Mouse (Mus musculus): ENCODE measurements around the gene Smim7. TPM values are rescaled to one million over a fixed set of nuclear protein-coding genes. Genes with fewer than 3 reads are reported as not detected.
A peak's percentile ranks its signal among the peaks of the same experiment; 100 is the strongest.

Smim7 gene
- total and polyA plus RNA-seq, 3 experiments: 53.7 to 142 (median 114) TPM

- no peaks in the 10 kb centered on the region for H3K27me3 ChIP-seq (ENCODE audit: control insufficient read depth, insufficient read depth, low read length)
- no peak overlapping the region for H3K9ac ChIP-seq (ENCODE audit: low read depth, low read length)
- no peak overlapping the region for H3K4me3 ChIP-seq
- H3K79me2 ChIP-seq (replicated peaks; ENCODE audit: control insufficient read depth, insufficient read depth, low read length): no peaks in the 10 kb centered on the region
- intact Hi-C loops (cut with DNase I): no loop called here
- peaks cover 8% of the 10 kb centered on the region for H3K4me1 ChIP-seq (ENCODE audit: control insufficient read depth, insufficient read depth, low read length)
- peak overlapping the region; percentile 52 for H3K27ac ChIP-seq
- H3K36me3 ChIP-seq (ENCODE audit: control insufficient read depth, insufficient read depth, low read length): no peaks in the 10 kb centered on the region
- DNase-seq: peak in 1 of 2 experiments; percentile 45
- TF ChIP-seq EP300 (IDR thresholded peaks at IDR 0.05; ENCODE audit: insufficient read depth, low read depth, low read length) (no peak), POLR2A (IDR thresholded peaks at IDR 0.05; ENCODE audit: insufficient read depth, low read depth, low read length) (no peak), CTCF (IDR thresholded peaks at IDR 0.05) (no peak)
- 54% methylated on average over 6 of the region's 6 CpGs for WGBS
These were observed 13.5 kb upstream of the Smim7 start for GRCm38 (mm10) chr8:72584390-72584789.

- intact Hi-C loops (cut with DNase I): no loop called here
- Histone ChIP-seq H3K27ac (peak overlapping the region; percentile 52), H3K4me3 (no peak overlapping the region), H3K27me3 (ENCODE audit: control insufficient read depth, insufficient read depth, low read length) (no peaks in the 10 kb centered on the region), H3K4me1 (ENCODE audit: control insufficient read depth, insufficient read depth, low read length) (peaks cover 6% of the 10 kb centered on the region), H3K79me2 (replicated peaks; ENCODE audit: control insufficient read depth, insufficient read depth, low read length) (no peaks in the 10 kb centered on the region), H3K36me3 (ENCODE audit: control insufficient read depth, insufficient read depth, low read length) (no peaks in the 10 kb centered on the region), H3K9ac (ENCODE audit: low read depth, low read length) (no peak overlapping the region)
- DNase-seq: peak; percentile 61 to 75
- 0 out of 2 replicates have a peak, but pooled peaks have one; percentile 15 for TF ChIP-seq POLR2A (IDR thresholded peaks at IDR 0.05; ENCODE audit: insufficient read depth, low read depth, low read length)
- no peak for TF ChIP-seq CTCF (IDR thresholded peaks at IDR 0.05)
- TF ChIP-seq EP300 (IDR thresholded peaks at IDR 0.05; ENCODE audit: insufficient read depth, low read depth, low read length): 0 out of 2 replicates have a peak, but pooled peaks have one; percentile 37
- 55% methylated on average over 7 of the region's 7 CpGs for WGBS
These were observed 12.3 kb upstream of the Smim7 start for GRCm38 (mm10) chr8:72583056-72583771.

- Histone ChIP-seq H3K4me3 (no peak overlapping the region), H3K27ac (no peak overlapping the region)
- peak in 1 of 2 experiments; percentile 12 for DNase-seq
These were observed 8.5 kb upstream of the Smim7 start for GRCm38 (mm10) chr8:72579374-72579773.

GRCm38 (mm10) chr8:72577941-72578340, 7.1 kb upstream of the Smim7 start:
- Histone ChIP-seq H3K4me3 (no peak overlapping the region), H3K4me1 (ENCODE audit: control insufficient read depth, insufficient read depth, low read length) (peaks cover under 1% of the 10 kb centered on the region), H3K27me3 (ENCODE audit: control insufficient read depth, insufficient read depth, low read length) (no peaks in the 10 kb centered on the region), H3K9ac (ENCODE audit: low read depth, low read length) (no peak overlapping the region), H3K36me3 (ENCODE audit: control insufficient read depth, insufficient read depth, low read length) (no peaks in the 10 kb centered on the region), H3K27ac (peak overlapping the region; percentile 81), H3K79me2 (replicated peaks; ENCODE audit: control insufficient read depth, insufficient read depth, low read length) (no peaks in the 10 kb centered on the region)
- DNase-seq: peak in 1 of 2 experiments; percentile 29
- intact Hi-C loops (cut with DNase I): no loop called here
- no peak for TF ChIP-seq CTCF (IDR thresholded peaks at IDR 0.05)
- TF ChIP-seq EP300 (IDR thresholded peaks at IDR 0.05; ENCODE audit: insufficient read depth, low read depth, low read length): 0 out of 2 replicates have a peak, but pooled peaks have one; percentile 10
- WGBS: 41% methylated on average over 1 of the region's 1 CpGs

More at GRCm38 (mm10) chr8:72579374-72579773, 8.5 kb upstream of the Smim7 start:
- no peaks in the 10 kb centered on the region for H3K27me3 ChIP-seq (ENCODE audit: control insufficient read depth, insufficient read depth, low read length)
- WGBS: 49% methylated on average over 9 of the region's 9 CpGs
- H3K4me1 ChIP-seq (ENCODE audit: control insufficient read depth, insufficient read depth, low read length): peaks cover 4% of the 10 kb centered on the region
- intact Hi-C loops (cut with DNase I): no loop called here
- H3K9ac ChIP-seq (ENCODE audit: low read depth, low read length): no peak overlapping the region
- TF ChIP-seq EP300 (IDR thresholded peaks at IDR 0.05; ENCODE audit: insufficient read depth, low read depth, low read length) (no peak), CTCF (IDR thresholded peaks at IDR 0.05) (no peak)
- H3K79me2 ChIP-seq (replicated peaks; ENCODE audit: control insufficient read depth, insufficient read depth, low read length): no peaks in the 10 kb centered on the region
- H3K36me3 ChIP-seq (ENCODE audit: control insufficient read depth, insufficient read depth, low read length): no peaks in the 10 kb centered on the region

- Histone ChIP-seq H3K9ac (ENCODE audit: low read depth, low read length) (no peak overlapping the region), H3K36me3 (ENCODE audit: control insufficient read depth, insufficient read depth, low read length) (no peaks in the 10 kb centered on the region), H3K4me1 (ENCODE audit: control insufficient read depth, insufficient read depth, low read length) (peaks cover 3% of the 10 kb centered on the region), H3K27ac (peak overlapping the region; percentile 81), H3K4me3 (no peak overlapping the region), H3K27me3 (ENCODE audit: control insufficient read depth, insufficient read depth, low read length) (no peaks in the 10 kb centered on the region), H3K79me2 (replicated peaks; ENCODE audit: control insufficient read depth, insufficient read depth, low read length) (no peaks in the 10 kb centered on the region)
- DNase-seq: no peak
- intact Hi-C loops (cut with DNase I): no loop called here
- TF ChIP-seq POLR2A (IDR thresholded peaks at IDR 0.05; ENCODE audit: insufficient read depth, low read depth, low read length) (no peak), CTCF (IDR thresholded peaks at IDR 0.05) (no peak), EP300 (IDR thresholded peaks at IDR 0.05; ENCODE audit: insufficient read depth, low read depth, low read length) (no peak)
- WGBS: 86% methylated on average over 3 of the region's 3 CpGs
These were observed 6.4 kb upstream of the Smim7 start for GRCm38 (mm10) chr8:72577266-72577665.

- no peak for DNase-seq
- Histone ChIP-seq H3K4me3 (no peak overlapping the region), H3K9ac (ENCODE audit: low read depth, low read length) (no peak overlapping the region), H3K27ac (no peak overlapping the region), H3K79me2 (replicated peaks; ENCODE audit: control insufficient read depth, insufficient read depth, low read length) (no peaks in the 10 kb centered on the region), H3K36me3 (ENCODE audit: control insufficient read depth, insufficient read depth, low read length) (no peaks in the 10 kb centered on the region), H3K27me3 (ENCODE audit: control insufficient read depth, insufficient read depth, low read length) (no peaks in the 10 kb centered on the region), H3K4me1 (ENCODE audit: control insufficient read depth, insufficient read depth, low read length) (peaks cover 3% of the 10 kb centered on the region)
- TF ChIP-seq POLR2A (IDR thresholded peaks at IDR 0.05; ENCODE audit: insufficient read depth, low read depth, low read length) (no peak), EP300 (IDR thresholded peaks at IDR 0.05; ENCODE audit: insufficient read depth, low read depth, low read length) (no peak), CTCF (IDR thresholded peaks at IDR 0.05) (no peak)
- 83% methylated on average over 6 of the region's 6 CpGs for WGBS
- intact Hi-C loops (cut with DNase I): no loop called here
These were observed 5.0 kb upstream of the Smim7 start for GRCm38 (mm10) chr8:72575915-72576314.

All from heart, adult 2 months (tissue).